In genomic region chr9:105997955-105998354, GRCm38 (mm10) we compare ENCODE assay signal across 25 mouse cellular contexts. TPM values are rescaled to one million over a fixed set of nuclear protein-coding genes. Genes with fewer than 3 reads are reported as not detected.
DNase-seq lines count a peak whose midpoint lies in the region; ATAC-seq and TF ChIP-seq lines count a peak whose summit lies in the region.
"Had no signal": no experiment of that assay in that cellular context is flagged by ENCODE, and none has a peak within 500 bp of the region (broad histone marks: within the 10 kb centered on the region; RNA-seq: fewer than 3 reads in every experiment).

No protein-coding gene starts in this region.

- no peaks in the 10 kb centered on the region for H3K4me1 ChIP-seq in midbrain, embryonic 11.5 days (ENCODE audit: control insufficient read depth, insufficient read depth, low read length)
- 0 out of 2 replicates have a peak, but pooled peaks cover 7% of the 10 kb centered on the region for H3K4me1 ChIP-seq in midbrain, embryonic 10.5 days
- H3K4me1 ChIP-seq in midbrain, postnatal 0 days (ENCODE audit: insufficient read depth, low read length), result no peaks in the 10 kb centered on the region
- H3K4me1 ChIP-seq in midbrain, embryonic 16.5 days (ENCODE audit: control insufficient read depth, insufficient read depth, low read length), result no peaks in the 10 kb centered on the region; the same call in 1 of the 2 replicates
- H3K4me1 ChIP-seq in forebrain, embryonic 16.5 days (replicated peaks; ENCODE audit: control insufficient read depth, insufficient read depth, low read length), result no peaks in the 10 kb centered on the region
- H3K4me1 ChIP-seq: embryonic facial prominence, embryonic 12.5 days; forebrain, embryonic 15.5 days had no signal

- no peak overlapping the region for H3K9ac ChIP-seq in midbrain, embryonic 11.5 days (ENCODE audit: low read length)
- H3K9ac ChIP-seq in midbrain, postnatal 0 days (replicated peaks; ENCODE audit: low read length, poor library complexity, severe bottlenecking), result no peak overlapping the region
- H3K9ac ChIP-seq in midbrain, embryonic 16.5 days (ENCODE audit: low read depth, low read length), result no peak overlapping the region
- no peak overlapping the region for H3K9ac ChIP-seq in forebrain, embryonic 16.5 days (replicated peaks; ENCODE audit: low read depth, low read length)
- H3K9ac ChIP-seq: embryonic facial prominence, embryonic 12.5 days; forebrain, embryonic 13.5 days; forebrain, embryonic 15.5 days had no signal

- 72% methylated on average over 11 of the region's 11 CpGs for WGBS in midbrain, embryonic 11.5 days
- WGBS in midbrain, embryonic 10.5 days, result 76% methylated on average over 11 of the region's 11 CpGs
- WGBS in midbrain, postnatal 0 days, result 48% methylated on average over 11 of the region's 11 CpGs
- WGBS in midbrain, embryonic 16.5 days, result 48% methylated on average over 11 of the region's 11 CpGs
- WGBS in forebrain, embryonic 16.5 days, result 66% methylated on average over 11 of the region's 11 CpGs

- no peak overlapping the region for H3K4me2 ChIP-seq in midbrain, embryonic 11.5 days
- no peak overlapping the region for H3K4me2 ChIP-seq in midbrain, postnatal 0 days (ENCODE audit: low read depth, low read length, poor library complexity, severe bottlenecking)
- H3K4me2 ChIP-seq in midbrain, embryonic 16.5 days (ENCODE audit: low read length), result no peak overlapping the region
- no peak overlapping the region for H3K4me2 ChIP-seq in forebrain, embryonic 16.5 days (ENCODE audit: low read length)
- H3K4me2 ChIP-seq: embryonic facial prominence, embryonic 12.5 days; forebrain, embryonic 13.5 days; forebrain, embryonic 15.5 days had no signal

- H3K4me3 ChIP-seq in midbrain, embryonic 11.5 days (ENCODE audit: low read depth, low read length), result no peak overlapping the region
- no peak overlapping the region for H3K4me3 ChIP-seq in midbrain, embryonic 10.5 days
- H3K4me3 ChIP-seq in midbrain, postnatal 0 days (ENCODE audit: low read depth, low read length), result no peak overlapping the region
- no peak overlapping the region for H3K4me3 ChIP-seq in midbrain, embryonic 16.5 days (ENCODE audit: low read depth, low read length)
- H3K4me3 ChIP-seq in forebrain, embryonic 16.5 days (replicated peaks; ENCODE audit: low read length), result no peak overlapping the region
- H3K4me3 ChIP-seq: embryonic facial prominence, embryonic 10.5 days; embryonic facial prominence, embryonic 12.5 days; forebrain, embryonic 13.5 days; forebrain, embryonic 15.5 days had no signal

- H3K27ac ChIP-seq in midbrain, embryonic 11.5 days (ENCODE audit: low read depth, low read length), result no peak overlapping the region
- H3K27ac ChIP-seq in midbrain, embryonic 10.5 days (replicated peaks), result no peak overlapping the region
- H3K27ac ChIP-seq in midbrain, postnatal 0 days (ENCODE audit: low read depth, low read length), result no peak overlapping the region
- no peak overlapping the region for H3K27ac ChIP-seq in midbrain, embryonic 16.5 days (ENCODE audit: low read length)
- H3K27ac ChIP-seq in forebrain, embryonic 16.5 days (ENCODE audit: low read length), result no peak overlapping the region
- H3K27ac ChIP-seq: embryonic facial prominence, embryonic 10.5 days; embryonic facial prominence, embryonic 12.5 days; forebrain, embryonic 13.5 days; forebrain, embryonic 15.5 days had no signal

- no peaks in the 10 kb centered on the region for H3K9me3 ChIP-seq in midbrain, embryonic 11.5 days (ENCODE audit: control insufficient read depth, low read length)
- no peaks in the 10 kb centered on the region; the same call in 1 of the 2 replicates for H3K9me3 ChIP-seq in midbrain, embryonic 10.5 days (replicated peaks)
- no peaks in the 10 kb centered on the region for H3K9me3 ChIP-seq in midbrain, postnatal 0 days (ENCODE audit: low read length)
- H3K9me3 ChIP-seq in midbrain, embryonic 16.5 days (replicated peaks; ENCODE audit: control insufficient read depth, low read length, poor library complexity, severe bottlenecking), result no peaks in the 10 kb centered on the region
- H3K9me3 ChIP-seq in forebrain, embryonic 16.5 days (ENCODE audit: control insufficient read depth, low read length), result no peaks in the 10 kb centered on the region
- H3K9me3 ChIP-seq: embryonic facial prominence, embryonic 10.5 days; embryonic facial prominence, embryonic 12.5 days; forebrain, embryonic 13.5 days; forebrain, embryonic 15.5 days had no signal

- no peak for DNase-seq in frontal cortex, postnatal 10 days (ENCODE audit: low spot score in 2 of 2)
- peak; percentile 67 for DNase-seq in midbrain, embryonic 11.5 days (ENCODE audit: low spot score, missing footprints)
- no peak for DNase-seq in midbrain, embryonic 10.5 days (ENCODE audit: low spot score)
- peak; percentile 15 for DNase-seq in midbrain, postnatal 0 days (ENCODE audit: low spot score)
- DNase-seq: adrenal gland, adult 8-10 months; adrenal gland, postnatal 14 days; adrenal gland, postnatal 36 days; B cell, adult 2 months; cerebellum, adult 11-12 months; cerebellum, adult 2 months; cerebellum, adult 9-10 months; cerebellum, postnatal 10 days; cerebellum, postnatal 25 days had no signal

- no peak for TF ChIP-seq CTCF in midbrain, postnatal 0 days (IDR thresholded peaks at IDR 0.05)

- peak; percentile 67; the same call in 1 of the 2 replicates for ATAC-seq in frontal cortex, adult (ENCODE audit: low TSS enrichment)
- ATAC-seq in midbrain, embryonic 11.5 days (ENCODE audit: low FRiP score), result no peak
- ATAC-seq in midbrain, postnatal 0 days (ENCODE audit: low FRiP score), result no peak
- ATAC-seq in midbrain, embryonic 16.5 days, result no peak
- ATAC-seq in forebrain, embryonic 16.5 days, result no peak
- ATAC-seq: activated CD4-positive, CD25-positive, alpha-beta regulatory T cell, adult 4 months; CD4-positive, CD25-positive, alpha-beta regulatory T cell, adult 4 months; forebrain, embryonic 13.5 days; forebrain, embryonic 15.5 days; Patski had no signal

- no peaks in the 10 kb centered on the region for H3K27me3 ChIP-seq in midbrain, embryonic 11.5 days (ENCODE audit: control insufficient read depth, insufficient read depth, low read length)
- no peaks in the 10 kb centered on the region for H3K27me3 ChIP-seq in midbrain, embryonic 10.5 days (ENCODE audit: low read depth, poor library complexity, severe bottlenecking)
- no peaks in the 10 kb centered on the region for H3K27me3 ChIP-seq in midbrain, postnatal 0 days (ENCODE audit: insufficient read depth, low read length)
- no peaks in the 10 kb centered on the region for H3K27me3 ChIP-seq in midbrain, embryonic 16.5 days (ENCODE audit: control insufficient read depth, insufficient read depth, low read depth, low read length)
- H3K27me3 ChIP-seq in forebrain, embryonic 16.5 days (replicated peaks; ENCODE audit: control insufficient read depth, insufficient read depth, low read length), result no peaks in the 10 kb centered on the region
- H3K27me3 ChIP-seq: embryonic facial prominence, embryonic 12.5 days; forebrain, embryonic 13.5 days; forebrain, embryonic 15.5 days had no signal

- no peaks in the 10 kb centered on the region for H3K36me3 ChIP-seq in midbrain, embryonic 11.5 days (ENCODE audit: control insufficient read depth, insufficient read depth, low read length)
- H3K36me3 ChIP-seq in midbrain, embryonic 10.5 days, result no peaks in the 10 kb centered on the region
- no peaks in the 10 kb centered on the region for H3K36me3 ChIP-seq in midbrain, postnatal 0 days (ENCODE audit: insufficient read depth, low read length)
- no peaks in the 10 kb centered on the region for H3K36me3 ChIP-seq in midbrain, embryonic 16.5 days (ENCODE audit: control insufficient read depth, insufficient read depth, low read length)
- no peaks in the 10 kb centered on the region for H3K36me3 ChIP-seq in forebrain, embryonic 16.5 days (ENCODE audit: control insufficient read depth, insufficient read depth)
- H3K36me3 ChIP-seq: embryonic facial prominence, embryonic 10.5 days; embryonic facial prominence, embryonic 12.5 days; forebrain, embryonic 15.5 days; G1E had no signal

RNA-seq across cellular contexts. Expression of gene Col6a5, which starts 37.5 kb away (rescaled TPM):
- 0.03 TPM in 2 replicates for polyA plus RNA-seq in midbrain, embryonic 11.5 days (2014; fragmentation: Nextera tagmentation; extraction: Ambion mirVana)
- not detected in 2 replicates for polyA plus RNA-seq in midbrain, embryonic 10.5 days (2016; fragmentation: Nextera tagmentation; extraction: Ambion mirVana)
- 0.42 and 0.49 TPM in 2 replicates for total RNA-seq in midbrain, postnatal 0 days (2014; rRNA removed)
- polyA plus RNA-seq in midbrain, postnatal 0 days (2015; fragmentation: Nextera tagmentation; extraction: Ambion mirVana), result 0.36 and 0.45 TPM in 2 replicates
- polyA plus RNA-seq in midbrain, embryonic 16.5 days (2015; fragmentation: Nextera tagmentation; extraction: Ambion mirVana), result 0.29 and 0.82 TPM in 2 replicates
- 0.16 and 0.28 TPM in 2 replicates for polyA plus RNA-seq in forebrain, embryonic 16.5 days (2015; fragmentation: Nextera tagmentation; extraction: Ambion mirVana)
- polyA plus RNA-seq: activated CD4-positive, CD25-positive, alpha-beta regulatory T cell, adult 4 months; embryonic facial prominence, embryonic 10.5 days; forebrain, embryonic 11.5 days; G1E; Patski had no signal

Comparison
In these comparisons a context has a peak if more than half of its experiments do, and no peak if none do; other contexts are left out.
1. DNase-seq: peak in midbrain, embryonic 11.5 days (single experiment) and midbrain, postnatal 0 days (single experiment); none in frontal cortex, postnatal 10 days (0 of 2) and midbrain, embryonic 10.5 days (single experiment).